Mouse (Mus musculus) spleen, postnatal 14 days (tissue): Measurements from ENCODE around the gene Slc12a7.

Experiments
- DNase-seq, 2 experiments: peaks; one replicate each; pipeline ENCODE4 v3.0.0; 2021 to 2022; ENCODE audit warnings: low spot score in 2 of 2

The Slc12a7 gene

GRCm38 (mm10) chr13:73821251-73821650, 88.4 kb downstream of the Slc12a7 start:
- DNase-seq = no peak

GRCm38 (mm10) chr13:73822187-73822800, 89.4 kb downstream of the Slc12a7 start:
- DNase-seq = peak in 1 of 2 experiments; percentile 44

- DNase-seq = no peak
Observed at GRCm38 (mm10) chr13:73823711-73824110, 90.8 kb downstream of the Slc12a7 start.

- DNase-seq = no peak
Observed at GRCm38 (mm10) chr13:73827243-73827642, 94.3 kb downstream of the Slc12a7 start.

GRCm38 (mm10) chr13:73831486-73831885, 98.6 kb downstream of the Slc12a7 start:
- DNase-seq = peak in 1 of 2 experiments; percentile 21

GRCm38 (mm10) chr13:73833809-73834208, 100.9 kb downstream of the Slc12a7 start:
- DNase-seq = no peak

GRCm38 (mm10) chr13:73835791-73836190, 102.9 kb downstream of the Slc12a7 start:
- no peak for DNase-seq

GRCm38 (mm10) chr13:73836491-73836890, 103.6 kb downstream of the Slc12a7 start:
- DNase-seq = no peak

- DNase-seq = no peak
Observed at GRCm38 (mm10) chr13:73837708-73838107, 104.8 kb downstream of the Slc12a7 start.

- no peak for DNase-seq
Observed at GRCm38 (mm10) chr13:73839137-73839548, 106.2 kb downstream of the Slc12a7 start.

GRCm38 (mm10) chr13:73839740-73840139, 106.8 kb downstream of the Slc12a7 start:
- no peak for DNase-seq

- no peak for DNase-seq
Observed at GRCm38 (mm10) chr13:73842696-73843095, 109.8 kb downstream of the Slc12a7 start.

- no peak for DNase-seq
Observed at GRCm38 (mm10) chr13:73846589-73847464, 113.9 kb downstream of the Slc12a7 start.

GRCm38 (mm10) chr13:73847465-73847836, 114.6 kb downstream of the Slc12a7 start, which contains the start of gene Nkd2:
TSS of gene Nkd2 (minus strand) at chr13:73847631.
- DNase-seq = peak; percentile 47 to 60
